Mouse (Mus musculus): ENCODE data around the gene Bean1.

DNA sequence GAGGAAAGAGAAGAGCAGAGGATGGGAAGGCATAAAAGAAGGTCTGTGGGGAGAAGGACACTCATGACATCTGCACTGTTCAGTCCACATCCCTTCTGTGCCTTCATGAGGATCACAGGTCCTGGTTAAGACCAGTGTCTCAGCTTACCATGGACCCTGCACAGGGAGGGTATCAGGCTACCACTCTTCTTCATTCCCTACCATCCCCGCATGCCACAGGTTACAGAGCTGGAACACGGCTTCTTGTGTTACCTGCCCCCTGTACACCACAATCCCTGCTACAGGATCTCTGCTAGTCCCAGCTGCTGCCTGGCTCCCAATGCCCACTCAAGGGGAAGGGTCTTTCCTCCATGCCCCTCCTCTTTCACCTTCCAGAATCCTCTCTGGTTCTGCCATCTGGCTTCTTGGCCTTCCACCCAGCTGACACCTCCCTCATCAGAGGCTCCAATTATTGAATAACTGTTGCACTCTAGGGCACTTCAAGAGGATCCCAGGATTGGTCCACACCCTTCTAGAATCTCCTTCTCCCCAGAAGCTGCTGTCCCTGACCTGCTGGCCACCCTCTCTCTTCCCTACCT, 47.1 kb upstream of the Bean1 start:
- TF ChIP-seq POLR2A (IDR thresholded peaks at IDR 0.05; ENCODE audit: insufficient read depth, low read length) (no peak), EP300 (IDR thresholded peaks at IDR 0.05; ENCODE audit: insufficient read depth, low read depth, low read length) (no peak)
